7 mouse cellular contexts compared by ENCODE assay signal in the genomic region with DNA sequence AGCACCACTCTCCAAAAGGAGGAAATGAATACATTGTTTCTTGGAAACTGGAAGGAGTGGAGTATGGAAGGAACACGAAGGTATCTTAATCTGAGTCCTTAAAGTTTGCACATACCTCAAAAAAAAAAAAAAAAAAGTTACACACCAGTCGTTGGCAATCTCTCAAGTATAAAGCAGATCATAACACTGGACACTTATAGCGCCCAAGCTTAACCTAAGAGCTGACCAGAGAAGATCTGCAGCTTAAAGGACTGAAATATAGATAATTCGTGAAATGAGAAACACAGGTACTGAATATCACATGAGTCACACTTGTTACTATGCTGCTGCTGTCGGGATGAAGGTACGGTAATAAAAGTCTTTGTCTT. TPM values are rescaled to one million over a fixed set of nuclear protein-coding genes. Genes with fewer than 3 reads are reported as not detected.
DNase-seq lines count a peak whose midpoint lies in the region; ATAC-seq and TF ChIP-seq lines count a peak whose summit lies in the region.

No protein-coding gene starts in this region.

- peak; percentile 8 for ATAC-seq in lung, embryonic 16.5 days (ENCODE audit: low read depth)
- ATAC-seq in embryonic facial prominence, embryonic 15.5 days (ENCODE audit: insufficient number of reproducible peaks, low FRiP score, low TSS enrichment, low read depth), result no peak
- no peak for ATAC-seq in limb, embryonic 11.5 days (ENCODE audit: insufficient number of reproducible peaks, low FRiP score, low TSS enrichment, low read depth)

- H3K9me3 ChIP-seq in lung, embryonic 16.5 days (ENCODE audit: control insufficient read depth, low read length), result no peaks in the 10 kb centered on the region
- no peaks in the 10 kb centered on the region for H3K9me3 ChIP-seq in embryonic facial prominence, embryonic 15.5 days (replicated peaks)
- H3K9me3 ChIP-seq in limb, embryonic 11.5 days (ENCODE audit: control insufficient read depth, low read length), result no peaks in the 10 kb centered on the region

- 3% methylated on average over 6 of the region's 6 CpGs for WGBS in lung, embryonic 16.5 days
- 5% methylated on average over 6 of the region's 6 CpGs for WGBS in embryonic facial prominence, embryonic 15.5 days
- 8% methylated on average over 6 of the region's 6 CpGs for WGBS in limb, embryonic 11.5 days
- WGBS in small intestine, adult 2 months, result 2% methylated on average over 6 of the region's 6 CpGs

- no peak for DNase-seq in lung, adult 18-20 months
- no peak for DNase-seq in limb, embryonic 11.5 days (ENCODE audit: low spot score)
- no peak for DNase-seq in thymus, adult 18-20 months
- DNase-seq in urinary bladder, postnatal 4 days (ENCODE audit: low spot score in 2 of 2), result no peak

- peak overlapping the region; percentile 81 for H3K4me2 ChIP-seq in lung, embryonic 16.5 days (ENCODE audit: low read depth, low read length)
- peak overlapping the region; percentile 64 for H3K4me2 ChIP-seq in embryonic facial prominence, embryonic 15.5 days (replicated peaks)
- H3K4me2 ChIP-seq in limb, embryonic 11.5 days (ENCODE audit: low read depth, severe bottlenecking), result peak overlapping the region; percentile 56

- peak overlapping the region; percentile 86 for H3K9ac ChIP-seq in lung, embryonic 16.5 days (ENCODE audit: low read length)
- H3K9ac ChIP-seq in embryonic facial prominence, embryonic 15.5 days, result peak overlapping the region; percentile 72
- peak overlapping the region; percentile 71 for H3K9ac ChIP-seq in limb, embryonic 11.5 days (ENCODE audit: low read length)

- no peak for TF ChIP-seq POLR2A in small intestine, adult 2 months (IDR thresholded peaks at IDR 0.05; ENCODE audit: low read depth, low read length)

- H3K4me3 ChIP-seq in lung, embryonic 16.5 days (ENCODE audit: low read length), result peak overlapping the region; percentile 76
- H3K4me3 ChIP-seq in embryonic facial prominence, embryonic 15.5 days (replicated peaks), result peak overlapping the region; percentile 74
- peak overlapping the region; percentile 45 for H3K4me3 ChIP-seq in limb, embryonic 11.5 days (ENCODE audit: low read depth, low read length)
- peak overlapping the region; percentile 66 for H3K4me3 ChIP-seq in small intestine, adult 2 months (ENCODE audit: low read depth, low read length)

- H3K36me3 ChIP-seq in lung, embryonic 16.5 days (ENCODE audit: control insufficient read depth, insufficient read depth, low read length), result peaks cover 7% of the 10 kb centered on the region; the same call in 1 of the 2 replicates
- H3K36me3 ChIP-seq in embryonic facial prominence, embryonic 15.5 days, result peaks cover 9% of the 10 kb centered on the region; the same call in 1 of the 2 replicates
- no peaks in the 10 kb centered on the region; the same call in 1 of the 2 replicates for H3K36me3 ChIP-seq in limb, embryonic 11.5 days (ENCODE audit: control insufficient read depth, insufficient read depth, low read length)
- H3K36me3 ChIP-seq in small intestine, adult 2 months (ENCODE audit: control insufficient read depth, insufficient read depth, low read length), result peaks cover 6% of the 10 kb centered on the region

- H3K4me1 ChIP-seq in lung, embryonic 16.5 days (replicated peaks; ENCODE audit: control insufficient read depth, insufficient read depth, low read length), result peaks cover 7% of the 10 kb centered on the region
- peaks cover 11% of the 10 kb centered on the region for H3K4me1 ChIP-seq in embryonic facial prominence, embryonic 15.5 days
- H3K4me1 ChIP-seq in limb, embryonic 11.5 days (ENCODE audit: control insufficient read depth, insufficient read depth, low read length), result no peaks in the 10 kb centered on the region
- H3K4me1 ChIP-seq in small intestine, adult 2 months (ENCODE audit: control insufficient read depth, insufficient read depth, insufficient read length, low read length), result 0 out of 2 replicates have a peak, but pooled peaks cover 2% of the 10 kb centered on the region

- TF ChIP-seq CTCF in small intestine, adult 2 months (IDR thresholded peaks at IDR 0.05; ENCODE audit: extremely low read depth, insufficient read length, insufficient replicate concordance, low read depth, low read length), result no peak

- no peaks in the 10 kb centered on the region for H3K27me3 ChIP-seq in lung, embryonic 16.5 days (ENCODE audit: control insufficient read depth, insufficient read depth, low read depth, low read length)
- no peaks in the 10 kb centered on the region for H3K27me3 ChIP-seq in embryonic facial prominence, embryonic 15.5 days
- H3K27me3 ChIP-seq in limb, embryonic 11.5 days (ENCODE audit: control insufficient read depth, insufficient read depth, low read length), result no peaks in the 10 kb centered on the region
- no peaks in the 10 kb centered on the region for H3K27me3 ChIP-seq in small intestine, adult 2 months (ENCODE audit: control insufficient read depth, insufficient read depth, low read length)

- peak overlapping the region; percentile 94 for H3K27ac ChIP-seq in lung, embryonic 16.5 days (ENCODE audit: low read length)
- H3K27ac ChIP-seq in embryonic facial prominence, embryonic 15.5 days (replicated peaks), result peak overlapping the region; percentile 91
- peak overlapping the region; percentile 49; the same call in 1 of the 2 replicates for H3K27ac ChIP-seq in limb, embryonic 11.5 days (replicated peaks; ENCODE audit: low read depth, low read length)
- H3K27ac ChIP-seq in small intestine, adult 2 months (ENCODE audit: insufficient read depth, low read depth, low read length), result peak overlapping the region; percentile 77

RNA-seq across cellular contexts. Expression of a gene that starts 0.6 kb away (rescaled TPM):
- polyA plus RNA-seq in lung, embryonic 16.5 days (2015; fragmentation: Nextera tagmentation; extraction: Ambion mirVana), result 22.8 and 25.5 TPM in 2 replicates
- polyA plus RNA-seq in embryonic facial prominence, embryonic 15.5 days (2015; fragmentation: Nextera tagmentation; extraction: Ambion mirVana), result 23.2 and 23.6 TPM in 2 replicates
- polyA plus RNA-seq in limb, embryonic 11.5 days (2014; fragmentation: Nextera tagmentation; extraction: Ambion mirVana), result 33.7 and 33.9 TPM in 2 replicates
- polyA plus RNA-seq in small intestine, adult 2 months (2012; rRNA removed), result 0.77 and 1.5 TPM in 2 replicates

RNA-seq across cellular contexts. Expression of a gene that starts 28.9 kb away (rescaled TPM):
- 0.80 and 0.83 TPM in 2 replicates for polyA plus RNA-seq in lung, embryonic 16.5 days (2015; fragmentation: Nextera tagmentation; extraction: Ambion mirVana)
- 17.9 and 20.9 TPM in 2 replicates for polyA plus RNA-seq in embryonic facial prominence, embryonic 15.5 days (2015; fragmentation: Nextera tagmentation; extraction: Ambion mirVana)
- 98.9 and 104 TPM in 2 replicates for polyA plus RNA-seq in limb, embryonic 11.5 days (2014; fragmentation: Nextera tagmentation; extraction: Ambion mirVana)
- polyA plus RNA-seq in small intestine, adult 2 months (2012; rRNA removed), result not detected in 2 replicates

Comparison
In these comparisons a context has a peak if more than half of its experiments do, and no peak if none do; other contexts are left out.
1. RNA of a gene that starts 28.9 kb away (polyA plus RNA-seq): 98.9 to 104 TPM in limb, embryonic 11.5 days and 17.9 to 20.9 TPM in embryonic facial prominence, embryonic 15.5 days; 0.80 to 0.83 TPM in lung, embryonic 16.5 days and not detected in small intestine, adult 2 months; every median in the first group is over 10 times any median in the second.
2. Peak in every context shown above with its lines, with median percentiles within 50 percentile points of each other: H3K27ac ChIP-seq, H3K4me2 ChIP-seq, H3K4me3 ChIP-seq and H3K9ac ChIP-seq.